11 mouse cellular contexts compared by ENCODE assay signal in the genomic region with DNA sequence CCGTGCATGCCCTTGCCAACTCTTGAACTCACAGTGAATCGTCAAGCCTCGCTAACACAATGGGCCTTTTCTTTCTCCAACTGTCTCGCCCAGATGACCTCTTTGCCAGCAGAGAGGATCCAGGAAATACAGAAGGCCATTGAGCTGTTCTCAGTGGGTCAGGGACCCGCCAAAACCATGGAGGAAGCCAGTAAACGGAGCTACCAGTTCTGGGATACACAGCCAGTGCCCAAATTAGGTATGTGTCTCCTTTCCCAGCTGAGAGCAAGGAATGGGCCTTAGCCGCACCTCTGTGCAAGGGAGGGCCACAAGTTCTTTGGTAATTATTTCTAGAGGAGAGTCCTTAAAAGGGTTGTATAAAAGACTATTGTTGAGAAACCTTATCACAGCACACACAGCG.
"Had no signal": no experiment of that assay in that cellular context is flagged by ENCODE, and none has a peak within 500 bp of the region (broad histone marks: within the 10 kb centered on the region; RNA-seq: fewer than 3 reads in every experiment).

No protein-coding gene starts in this region.

- DNase-seq: kidney, adult 11 months; kidney, postnatal 10 days; layer of hippocampus, postnatal 36 days; left cerebral cortex, postnatal 4 days; lung, adult 18-20 months; lung, postnatal 14 days; thymus, adult 18-20 months; thymus, postnatal 14 days had no signal

- H3K27ac ChIP-seq: limb, embryonic 13.5 days; liver, embryonic 14.5 days; midbrain, embryonic 13.5 days had no signal

- H3K9ac ChIP-seq: limb, embryonic 13.5 days; liver, embryonic 14.5 days; midbrain, embryonic 13.5 days had no signal

- H3K27me3 ChIP-seq: limb, embryonic 13.5 days; midbrain, embryonic 13.5 days had no signal

- H3K9me3 ChIP-seq: limb, embryonic 13.5 days; midbrain, embryonic 13.5 days had no signal

- H3K4me3 ChIP-seq: limb, embryonic 13.5 days; midbrain, embryonic 13.5 days had no signal

- H3K4me1 ChIP-seq: limb, embryonic 13.5 days had no signal

- H3K4me2 ChIP-seq: limb, embryonic 13.5 days; midbrain, embryonic 13.5 days had no signal

- ATAC-seq: midbrain, embryonic 13.5 days had no signal
